Mouse (Mus musculus) left cerebral cortex, adult 18-20 months (tissue): ENCODE data around the gene Galnt3. TPM values are rescaled to one million over a fixed set of nuclear protein-coding genes. Genes with fewer than 3 reads are reported as not detected.
A peak's percentile ranks its signal among the peaks of the same experiment; 100 is the strongest.

Experiments used
- DNase-seq, 2 experiments: peaks; one replicate each; pipeline ENCODE4 v3.0.0; 2021 to 2022; ENCODE audit warnings: low spot score in 2 of 2, mixed read lengths in 1 of 2
- long read RNA-seq, 2 experiments: library from polyadenylated mRNA; stranded (forward); transcript quantifications; one replicate each; pipeline ENCODE4 v2.0.0; 2021
- total RNA-seq, 2 experiments: library from RNA; stranded (reverse); gene quantifications; 2 replicates each; pipeline ENCODE4 v1.2.3; 2021

The Galnt3 gene
- total RNA-seq = 1 to 10 TPM; 1.4 to 2.2 TPM
- long read RNA-seq, experiment 1, partial matches to known transcripts = 0 of 1 reads
- long read RNA-seq, experiment 1, other reads (novel, unspliced or antisense) = 1 of 1 reads
- long read RNA-seq, experiment 2, partial matches to known transcripts = 0 of 1 reads
- long read RNA-seq, experiment 2, other reads (novel, unspliced or antisense) = 1 of 1 reads

DNA sequence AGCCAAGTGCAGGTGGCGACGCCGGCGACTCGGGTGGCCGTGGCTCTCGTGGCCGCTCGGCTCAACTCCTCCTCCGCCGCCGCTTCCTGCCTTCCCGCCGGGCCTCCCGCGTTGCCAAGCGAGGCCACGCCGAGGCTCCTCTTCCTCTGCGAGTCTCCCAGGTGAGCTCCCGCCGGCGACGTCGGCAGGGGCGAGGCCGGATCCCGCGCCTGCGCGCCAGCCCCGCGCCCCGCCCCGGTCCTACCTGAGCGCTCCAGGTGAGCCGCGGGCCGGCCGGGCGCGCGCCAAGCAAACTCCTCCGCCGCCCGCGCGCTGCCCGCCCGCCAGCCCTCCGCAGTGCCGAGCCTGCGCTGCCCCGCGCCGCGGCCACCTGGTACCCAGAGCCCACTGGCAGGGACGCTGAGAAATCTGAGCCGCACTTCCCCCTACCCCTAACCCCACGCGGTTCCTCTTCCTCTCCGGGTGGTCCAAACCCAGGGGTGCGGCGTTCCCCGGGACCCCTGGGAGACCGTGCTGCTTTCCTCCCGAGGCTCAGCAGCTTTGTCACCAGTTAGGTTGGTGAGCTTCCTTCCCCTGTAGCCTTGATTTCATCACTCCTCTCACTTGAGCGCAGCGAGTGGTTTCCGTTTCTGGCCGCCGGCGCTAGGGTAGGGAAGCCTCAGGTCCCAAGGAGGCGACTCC lies at the start of gene Galnt3:
Galnt3 (minus strand) TSS at position 404 of the 681 bp plus-strand sequence.
- DNase-seq = peak; percentile 11 to 37

DNA sequence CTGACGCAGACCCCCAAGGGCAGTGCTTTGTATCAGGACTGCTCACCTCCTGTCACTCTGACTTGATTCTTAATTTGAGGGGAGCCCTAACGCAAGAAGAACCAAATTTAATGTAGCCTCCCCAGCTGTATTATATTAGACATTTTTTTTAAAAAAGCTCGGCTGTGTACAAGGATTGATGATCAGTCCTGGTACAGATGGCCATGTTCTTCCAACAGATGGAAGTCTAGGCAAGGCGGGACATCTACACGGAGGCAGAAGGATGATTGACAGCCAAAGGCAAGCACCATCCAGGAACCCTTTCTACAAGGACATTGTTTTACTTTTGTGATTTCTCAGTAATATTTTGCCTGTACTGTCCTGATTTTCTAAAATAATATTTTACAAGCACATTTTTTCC lies 48.3 kb upstream of the Galnt3 start:
- no peak for DNase-seq

DNA sequence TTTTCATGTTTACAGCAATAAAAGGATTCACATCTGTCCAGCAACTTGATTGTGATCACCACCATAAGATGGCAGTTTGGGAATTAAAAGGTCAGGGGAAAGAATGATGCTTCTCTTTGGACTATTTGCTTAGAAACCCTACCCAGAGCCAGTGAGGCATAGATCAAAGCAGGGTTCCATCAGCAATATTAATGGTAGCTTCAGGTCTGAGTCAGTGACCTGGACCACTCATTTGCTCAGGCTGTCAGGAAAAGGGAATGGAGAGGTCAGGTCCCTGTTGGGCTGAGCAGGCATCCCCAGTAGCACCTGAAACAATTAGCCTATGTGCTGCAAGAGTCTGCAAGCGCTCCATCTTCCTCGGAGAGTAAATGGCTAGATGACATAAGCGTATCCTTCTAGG lies 46.8 kb upstream of the Galnt3 start:
- DNase-seq = no peak

DNA sequence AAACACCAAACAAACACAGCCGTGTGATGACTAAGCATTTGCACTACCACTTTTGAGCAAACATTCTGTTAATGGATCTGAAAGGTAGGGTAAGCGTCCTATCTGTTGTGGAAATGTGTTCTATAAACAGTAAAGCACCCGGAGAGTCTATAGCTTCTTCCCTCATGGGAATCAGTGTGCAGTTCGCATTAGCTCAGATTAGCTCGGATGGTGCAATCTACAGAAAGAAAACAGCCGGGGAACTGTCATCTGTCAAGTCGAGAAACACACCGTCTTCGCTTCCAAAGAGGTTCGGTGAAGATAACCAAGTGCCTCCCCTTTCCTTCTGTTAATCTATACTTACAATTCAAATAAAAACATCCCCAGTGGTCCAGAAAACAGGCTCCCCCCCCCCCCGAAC lies 45.9 kb upstream of the Galnt3 start:
- DNase-seq = no peak

DNA sequence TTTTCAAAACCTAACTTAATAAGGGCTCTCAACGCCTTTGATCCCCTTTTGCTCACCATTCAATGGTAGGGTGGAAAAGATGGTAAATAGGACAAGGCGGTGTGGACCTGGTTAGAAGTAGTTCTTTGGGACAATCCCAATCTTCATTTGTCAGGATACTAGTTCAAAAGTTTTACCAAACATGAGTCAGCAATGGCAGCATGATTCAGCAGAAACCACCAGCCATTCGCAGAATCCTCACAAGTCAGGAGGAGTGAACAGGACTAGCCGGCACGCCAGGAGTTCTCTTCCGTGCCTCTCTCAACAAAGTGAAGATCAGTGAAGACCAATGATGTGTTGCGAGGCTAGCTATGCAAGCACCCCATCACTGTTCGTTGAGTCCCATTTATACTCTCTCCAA lies 40.2 kb upstream of the Galnt3 start:
- DNase-seq = no peak

DNA sequence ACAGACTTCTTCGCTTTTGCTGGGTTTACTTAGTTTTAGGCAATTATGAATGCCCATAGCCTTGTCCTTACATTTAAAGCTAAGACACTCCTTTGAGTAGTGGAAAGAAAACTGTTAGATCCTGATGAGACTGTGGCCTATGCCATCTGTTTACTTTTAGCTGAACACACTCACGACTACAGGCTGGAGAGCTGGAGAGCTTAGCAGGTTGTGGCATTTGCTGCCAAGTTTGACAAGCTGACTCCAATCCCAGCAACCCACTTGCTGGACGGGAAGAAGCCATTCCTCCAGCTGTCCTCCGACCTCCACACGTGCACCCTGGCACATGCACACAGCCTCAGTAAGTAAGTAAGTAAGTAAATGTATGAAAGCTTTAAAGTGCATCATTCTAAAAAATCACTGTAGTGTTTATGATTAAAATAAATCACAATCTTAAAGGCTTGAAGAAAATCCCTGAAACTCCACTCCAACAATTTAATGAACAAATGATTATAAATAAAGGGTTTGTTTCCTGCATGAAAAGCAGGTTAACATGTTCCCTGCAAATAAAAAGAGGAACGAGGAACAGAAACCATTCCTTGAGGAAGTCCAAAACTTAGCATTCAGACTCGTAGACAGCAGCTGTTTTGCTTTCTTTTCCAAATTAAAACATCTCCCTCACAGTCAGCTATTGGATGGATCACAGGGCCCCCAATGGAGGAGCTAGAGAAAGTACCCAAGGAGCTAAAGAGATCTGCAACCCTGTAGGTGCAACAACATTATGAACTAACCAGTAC lies 33.5 kb upstream of the Galnt3 start:
- no peak for DNase-seq

DNA sequence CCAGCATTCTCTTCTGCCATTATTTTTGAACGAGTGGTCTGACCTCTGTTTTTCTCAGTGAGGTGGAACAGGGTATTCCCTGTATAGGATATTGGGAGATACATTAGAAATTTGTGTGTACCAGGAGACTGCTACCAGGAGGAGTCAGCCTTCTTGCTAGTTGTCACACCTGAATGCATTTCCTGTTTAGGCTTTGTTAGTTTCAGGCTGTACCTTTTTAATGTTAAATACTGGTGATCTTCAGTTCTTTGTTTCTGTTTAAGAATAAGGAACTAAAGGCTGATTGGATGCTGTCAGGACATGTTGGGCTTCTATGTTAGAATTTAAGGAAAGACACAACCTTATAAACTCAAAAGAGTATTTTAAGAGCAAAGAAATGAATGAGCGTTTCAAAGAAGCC lies 26.6 kb upstream of the Galnt3 start:
- DNase-seq = no peak

DNA sequence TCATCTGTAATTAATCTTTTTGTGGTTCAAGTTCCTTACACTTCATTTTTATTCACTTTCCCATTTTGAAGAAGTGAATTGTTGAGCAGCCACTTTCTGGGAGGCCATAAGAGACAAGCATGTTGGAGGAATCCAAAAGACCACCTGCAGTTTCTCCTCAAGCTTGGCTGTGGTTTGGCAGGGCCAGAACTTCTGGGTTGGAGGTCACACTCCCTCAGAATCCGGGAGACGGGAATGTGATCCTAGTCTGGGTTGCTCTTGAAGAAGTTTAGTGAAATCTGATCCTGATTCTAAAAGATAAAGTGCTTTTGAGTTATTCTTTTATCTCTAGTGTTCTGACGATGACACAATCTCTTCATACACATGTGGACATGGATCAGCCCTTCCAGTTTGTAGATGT lies 25.7 kb upstream of the Galnt3 start:
- DNase-seq = no peak

DNA sequence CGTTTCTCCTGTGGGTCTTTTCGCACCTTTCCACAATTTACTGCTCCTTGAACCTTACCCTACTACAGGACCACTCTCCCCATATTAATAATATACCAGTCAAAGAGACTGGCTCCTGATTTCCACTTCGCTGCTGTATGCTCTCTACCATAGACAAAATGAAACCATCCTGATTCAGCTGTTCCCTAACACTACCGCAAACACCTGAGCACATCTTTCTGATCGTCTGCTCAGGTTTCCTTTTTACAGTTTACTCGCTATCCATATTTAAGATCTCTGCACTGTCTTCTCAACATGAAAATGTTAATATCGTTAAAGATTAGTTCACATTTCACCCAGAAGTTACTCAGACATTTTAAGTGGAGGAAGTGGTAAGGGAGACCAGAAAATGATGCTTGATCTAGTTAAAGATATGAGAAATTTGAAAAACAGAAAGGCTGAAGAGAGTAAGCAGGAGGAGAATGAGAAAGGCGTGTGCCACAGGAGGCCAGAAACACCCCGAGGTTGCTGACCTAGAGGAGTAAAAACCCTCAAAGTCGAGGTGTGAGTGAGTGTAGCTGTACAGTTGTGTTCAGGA lies 23.9 kb upstream of the Galnt3 start:
- DNase-seq = no peak

DNA sequence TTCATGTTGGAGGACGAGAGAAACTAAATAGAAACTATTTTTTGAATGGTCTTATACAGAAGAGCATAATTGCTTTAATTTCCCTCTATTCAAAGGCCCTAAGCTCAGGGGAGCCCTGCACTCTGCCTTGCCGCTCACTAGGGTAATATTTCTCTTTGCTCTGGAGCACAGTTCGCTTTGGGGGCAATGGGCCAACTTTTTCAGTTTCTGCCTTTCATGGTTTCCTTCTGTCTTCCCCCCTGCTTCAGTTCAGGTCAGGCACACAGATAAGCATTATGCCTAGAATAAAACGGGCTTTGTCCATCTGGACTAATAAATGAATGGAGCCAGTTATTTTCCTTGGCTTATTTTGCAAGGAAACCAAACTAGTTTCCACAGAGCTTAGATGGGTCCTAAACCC lies 21.7 kb upstream of the Galnt3 start:
- DNase-seq = no peak

DNA sequence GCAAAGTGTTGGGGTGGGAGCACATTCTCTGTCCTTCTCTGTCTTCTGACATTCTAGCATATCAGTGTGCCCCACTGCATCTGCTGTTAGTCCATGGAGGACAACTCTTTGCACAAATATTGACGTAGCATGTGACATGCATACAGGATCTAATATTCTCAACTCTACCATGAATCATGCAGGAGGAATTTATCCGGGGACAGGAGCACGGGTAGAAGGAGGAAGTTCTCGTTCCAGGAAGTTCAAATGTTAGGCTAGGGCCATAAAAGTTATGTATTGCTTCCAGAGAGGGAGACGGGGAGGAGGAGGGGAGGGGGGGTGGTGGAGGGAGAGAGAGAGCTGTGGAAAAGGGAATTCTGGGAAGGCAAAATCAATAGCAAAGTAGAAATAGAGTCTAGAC lies 20.0 kb upstream of the Galnt3 start:
- DNase-seq = no peak

DNA sequence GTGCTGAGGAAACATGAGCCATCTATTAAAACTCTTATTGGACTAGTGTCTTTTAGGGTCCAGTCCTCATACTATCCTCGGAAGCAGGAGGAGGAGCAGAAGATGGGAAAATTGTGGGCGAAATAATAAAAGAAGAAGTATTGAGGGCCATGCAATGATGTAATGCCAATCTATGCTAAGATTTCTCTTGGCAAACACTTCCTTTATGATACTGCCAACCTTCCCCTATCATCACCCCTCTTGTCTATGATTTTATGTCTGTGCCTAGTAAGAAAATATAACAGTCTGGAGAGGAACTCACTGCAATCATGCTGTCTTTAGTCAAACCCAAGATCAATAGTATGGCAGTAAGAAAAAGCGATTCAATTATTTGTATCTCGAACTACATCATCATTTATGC lies 18.5 kb upstream of the Galnt3 start:
- no peak for DNase-seq

DNA sequence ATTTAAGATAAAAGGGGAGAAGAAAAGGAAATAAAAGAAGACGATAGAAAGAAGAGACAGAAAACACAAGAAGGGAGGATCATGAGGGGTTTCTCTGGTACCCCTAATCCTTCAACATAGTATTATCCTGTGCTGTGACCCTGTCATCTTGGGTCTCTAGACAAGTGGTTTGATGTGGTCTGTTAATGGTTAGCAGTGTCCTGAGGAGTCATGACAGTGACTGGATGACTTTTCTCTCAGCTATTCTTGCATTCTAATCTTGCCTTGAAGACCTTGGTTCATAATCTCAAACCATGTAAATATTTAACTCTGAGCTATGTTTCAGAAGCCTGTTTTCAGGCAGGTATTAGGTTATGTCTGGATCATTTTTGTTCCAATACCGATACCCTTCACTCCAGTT lies 17.9 kb upstream of the Galnt3 start:
- no peak for DNase-seq

DNA sequence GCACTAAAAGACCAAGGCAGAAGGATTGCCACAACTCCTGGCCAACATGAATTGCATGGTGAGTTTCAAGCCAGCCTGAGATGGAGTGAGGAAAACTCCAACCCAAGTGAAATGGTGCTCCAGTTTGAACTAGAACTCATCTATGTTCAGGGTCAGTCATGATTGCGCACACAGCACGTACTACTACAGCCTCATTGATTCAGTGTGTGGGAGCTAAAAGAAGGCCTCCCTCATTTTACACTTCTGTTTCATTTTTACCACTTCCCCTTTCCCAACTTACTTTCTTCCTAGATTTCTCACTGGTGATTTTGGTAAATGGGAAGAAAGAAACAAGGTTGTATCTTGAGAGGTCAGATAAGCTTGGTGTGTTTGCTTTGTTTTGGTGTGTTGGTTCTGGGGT lies 17.5 kb upstream of the Galnt3 start:
- DNase-seq = no peak

DNA sequence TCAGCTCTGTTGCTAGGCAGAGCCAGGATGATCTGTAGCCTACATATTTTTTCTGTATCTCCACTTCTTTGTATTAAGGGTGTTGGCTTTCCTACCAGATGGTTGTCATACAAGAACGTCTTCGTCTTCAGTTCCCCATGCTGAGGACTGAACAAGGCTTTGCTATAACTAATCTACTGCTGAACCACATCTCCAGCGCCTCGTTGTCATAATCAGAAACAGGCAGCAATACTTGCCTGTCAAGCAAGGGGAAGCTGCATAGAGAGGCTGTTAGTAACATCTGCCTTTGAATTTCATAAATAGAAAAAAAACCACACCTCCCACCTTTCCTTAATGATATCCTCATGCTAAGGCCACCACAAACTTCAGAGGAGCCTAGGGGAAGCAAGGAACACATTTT lies 15.5 kb upstream of the Galnt3 start:
- DNase-seq = no peak

DNA sequence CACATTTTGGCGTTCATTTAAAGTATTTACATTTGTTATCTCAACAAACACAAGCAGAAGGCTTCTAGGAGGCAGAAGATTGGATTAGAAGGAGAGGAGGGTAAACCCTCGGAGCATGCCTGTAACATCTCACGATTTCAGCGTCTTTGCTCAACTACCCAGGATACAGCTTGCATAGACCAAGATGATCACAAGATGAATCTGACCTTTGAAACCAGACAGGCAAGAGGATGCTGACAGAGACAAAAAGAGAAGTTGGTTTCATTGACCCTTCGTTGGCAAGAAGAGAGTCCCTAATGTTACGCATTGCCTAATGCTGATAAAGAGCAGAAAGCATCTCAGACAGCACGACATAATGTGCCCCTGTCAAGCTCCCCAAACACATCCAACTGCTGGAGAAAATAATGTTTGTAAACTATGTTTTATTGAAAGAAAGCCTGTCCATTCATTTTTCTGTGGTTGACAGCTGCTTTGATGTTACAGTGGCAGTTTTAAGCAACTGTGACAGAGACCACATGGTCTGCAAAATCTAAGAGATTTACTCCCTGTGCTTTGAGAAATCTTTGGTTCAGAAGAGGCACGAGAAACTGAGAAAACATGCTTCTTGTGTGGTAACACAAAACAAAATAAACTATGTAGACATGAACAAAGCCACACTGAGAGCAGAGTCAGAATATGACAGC lies 7.2 kb upstream of the Galnt3 start:
- DNase-seq = no peak

DNA sequence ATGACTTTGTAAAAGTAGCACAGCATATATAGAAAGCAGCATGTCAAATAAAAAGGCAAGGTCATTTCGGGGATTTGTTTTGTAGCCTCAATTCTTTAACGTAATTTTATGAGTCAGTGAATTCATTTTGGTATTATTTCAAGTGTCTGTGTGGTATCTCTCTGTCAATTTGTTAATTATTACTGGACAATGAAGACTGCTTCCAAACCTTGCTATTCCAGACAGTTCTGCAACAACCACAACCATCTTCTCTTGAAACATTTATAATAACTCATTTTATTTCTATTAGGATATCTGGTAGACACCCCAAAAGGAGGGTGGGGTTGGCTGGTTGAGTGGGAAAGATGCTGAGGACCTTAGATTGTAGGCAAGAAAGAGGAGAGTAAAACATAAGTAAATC lies 4.1 kb upstream of the Galnt3 start:
- no peak for DNase-seq

DNA sequence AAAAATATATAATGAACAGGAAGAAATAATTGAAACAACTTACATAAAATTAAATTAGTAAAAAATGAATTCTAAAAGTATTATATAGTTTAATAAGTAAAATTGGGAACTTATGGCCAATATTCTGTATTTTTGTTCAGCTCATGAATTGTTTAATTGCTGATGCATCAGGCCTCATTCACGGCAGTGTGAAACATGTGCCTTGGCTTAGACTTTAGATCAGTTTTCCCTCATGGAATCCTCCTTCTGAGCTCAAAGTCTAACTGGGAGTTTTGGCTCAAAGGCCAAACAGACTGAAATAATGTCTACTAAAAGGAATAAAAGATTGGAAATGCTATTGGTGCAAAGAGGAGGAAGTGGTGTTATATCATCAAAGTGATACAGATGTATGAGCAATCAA lies 2.7 kb upstream of the Galnt3 start:
- DNase-seq = no peak

DNA sequence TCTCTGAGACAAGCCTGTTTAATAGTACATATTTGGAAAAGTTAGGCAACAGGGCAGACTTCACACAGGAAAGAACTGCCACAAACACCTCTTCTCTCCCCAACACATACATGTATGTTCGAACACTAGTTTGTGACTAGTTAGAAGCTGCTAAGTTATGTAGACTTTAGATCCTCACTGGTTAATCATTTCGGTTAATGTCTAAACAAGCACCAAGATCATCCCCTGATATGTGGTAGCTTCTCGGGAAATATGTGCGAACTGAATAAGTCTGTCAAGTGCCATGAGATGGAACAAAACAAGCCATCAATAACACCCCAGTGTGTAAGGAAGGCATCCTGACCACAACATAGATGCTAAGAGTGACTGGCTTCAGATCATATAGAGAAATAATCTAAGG lies 2.1 kb upstream of the Galnt3 start:
- DNase-seq = no peak

DNA sequence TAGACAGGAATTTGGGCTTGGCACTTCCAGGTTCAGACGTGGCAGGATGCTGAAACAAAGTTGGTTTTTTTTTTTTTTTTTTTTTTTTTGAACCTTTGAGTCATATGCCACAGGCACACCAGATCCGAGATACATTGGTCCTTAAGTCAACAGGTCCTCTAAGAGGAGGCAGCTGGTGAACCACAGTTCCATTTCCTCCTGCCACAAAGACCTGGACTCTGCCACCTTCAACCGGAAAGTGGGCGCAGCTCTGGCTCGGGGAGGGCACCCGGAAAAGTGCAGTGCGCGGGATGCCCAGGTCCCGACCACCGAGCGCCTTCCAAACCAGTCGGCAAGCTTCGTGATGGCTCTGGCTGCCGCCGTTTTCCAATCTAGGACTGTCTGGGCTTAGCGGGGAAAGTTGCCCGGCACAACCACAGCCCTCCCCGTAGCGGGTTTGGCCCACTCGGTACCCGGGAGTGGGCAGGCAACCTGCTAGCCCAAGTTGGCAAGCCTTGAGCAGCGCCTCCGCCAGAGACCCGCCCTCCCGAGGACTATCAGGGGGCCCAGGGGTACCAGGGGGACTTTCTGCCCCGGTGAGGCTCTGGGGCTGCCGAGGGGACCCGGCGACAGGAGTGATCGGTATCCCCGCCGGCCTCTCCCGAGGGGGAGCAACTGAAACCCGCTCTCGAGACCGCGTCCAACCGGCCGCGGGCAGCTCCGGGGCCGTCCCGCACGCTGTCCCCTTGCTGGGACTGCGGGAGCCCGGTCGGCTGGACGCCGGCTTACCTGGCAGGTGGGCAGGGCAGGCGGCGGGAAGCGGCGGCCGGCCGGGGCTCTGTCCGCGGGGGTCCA lies 821 bp downstream of the Galnt3 start:
- DNase-seq = peak; percentile 9 to 22

DNA sequence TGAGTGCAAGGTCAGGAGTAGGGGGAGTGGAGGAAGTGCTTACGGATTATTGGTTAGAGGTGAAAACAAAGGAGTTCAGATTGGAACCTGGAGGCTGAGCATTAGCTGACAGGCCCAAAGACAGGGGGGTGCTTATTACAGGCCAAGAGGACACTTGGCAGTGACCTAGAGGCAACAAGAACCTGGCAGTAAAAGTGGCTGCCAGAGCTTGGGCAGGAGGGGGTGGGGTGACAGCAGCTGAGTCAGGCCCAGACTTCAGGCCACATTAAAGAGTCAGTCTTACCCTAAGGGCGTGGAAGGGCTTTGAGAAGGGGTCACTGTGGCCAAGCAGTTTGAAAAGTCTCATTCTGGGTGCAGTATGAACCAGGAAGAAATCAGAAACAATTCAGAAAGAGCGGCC lies 7.1 kb downstream of the Galnt3 start:
- no peak for DNase-seq
